Mouse (Mus musculus): ENCODE measurements around the gene Tmbim4.

DNA sequence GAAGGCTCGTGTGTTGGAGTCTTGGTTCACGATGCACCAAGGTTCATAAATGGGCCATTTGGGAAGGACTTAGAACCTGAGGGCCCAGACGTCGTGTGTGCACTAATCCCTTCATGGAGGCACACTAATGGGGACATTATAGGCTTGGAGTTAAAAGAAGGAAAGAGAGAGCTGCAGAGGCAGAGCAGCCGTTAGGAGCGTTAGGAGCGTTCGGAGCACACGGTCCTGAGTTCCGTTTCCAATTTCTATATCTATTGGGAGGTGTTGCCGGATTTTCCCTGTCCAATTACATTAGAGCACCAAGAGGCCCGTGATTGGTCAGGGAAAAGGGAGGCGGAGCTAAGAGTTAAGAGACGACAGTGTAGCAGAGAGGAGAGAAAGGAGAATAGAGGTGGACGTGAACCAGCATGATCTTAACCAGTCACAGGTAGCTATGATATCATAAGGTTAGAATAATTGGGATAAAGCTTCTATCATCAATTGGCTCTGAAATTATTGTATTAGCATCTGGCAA, 27.1 kb upstream of the Tmbim4 start:
- TF ChIP-seq CTCF (IDR thresholded peaks at IDR 0.05; ENCODE audit: control insufficient read depth, insufficient read depth, insufficient read length), result no peak
- no peak for TF ChIP-seq MAX (IDR thresholded peaks at IDR 0.05)
- TF ChIP-seq MYOD1 (IDR thresholded peaks at IDR 0.05; ENCODE audit: control insufficient read depth, insufficient read length, low read depth), result no peak
- no peak for TF ChIP-seq USF1 (IDR thresholded peaks at IDR 0.05; ENCODE audit: low read depth)
- no peak for TF ChIP-seq MYOG (IDR thresholded peaks at IDR 0.05; ENCODE audit: control insufficient read depth, extremely low read depth, insufficient read length)
- no peak for TF ChIP-seq FOSL1 (IDR thresholded peaks at IDR 0.05; ENCODE audit: insufficient read depth, low read length, poor library complexity, severe bottlenecking)
- TF ChIP-seq CEBPB (IDR thresholded peaks at IDR 0.05; ENCODE audit: low read depth), result no peak
